Mouse (Mus musculus) stomach, postnatal 0 days (tissue): ENCODE measurements around the gene Elmo1.

ENCODE experiments used
- CTCF ChIP-seq: IDR thresholded peaks from 2 replicates; pipeline ENCODE4 v1.5.1; 2016; ENCODE audit warnings: antibody characterized with exemption, low read depth, mild to moderate bottlenecking, moderate library complexity
- EP300 ChIP-seq: optimal IDR thresholded peaks from 2 replicates; pipeline ENCODE3; 2016; ENCODE audit warnings: antibody characterized with exemption

- TF ChIP-seq CTCF (no peak), EP300 (no peak)
These were observed 33.6 kb downstream of the Elmo1 start for GRCm38 (mm10) chr13:20123975-20124374.
